Comparison of ENCODE assay signal across 22 mouse cellular contexts in the genomic region with DNA sequence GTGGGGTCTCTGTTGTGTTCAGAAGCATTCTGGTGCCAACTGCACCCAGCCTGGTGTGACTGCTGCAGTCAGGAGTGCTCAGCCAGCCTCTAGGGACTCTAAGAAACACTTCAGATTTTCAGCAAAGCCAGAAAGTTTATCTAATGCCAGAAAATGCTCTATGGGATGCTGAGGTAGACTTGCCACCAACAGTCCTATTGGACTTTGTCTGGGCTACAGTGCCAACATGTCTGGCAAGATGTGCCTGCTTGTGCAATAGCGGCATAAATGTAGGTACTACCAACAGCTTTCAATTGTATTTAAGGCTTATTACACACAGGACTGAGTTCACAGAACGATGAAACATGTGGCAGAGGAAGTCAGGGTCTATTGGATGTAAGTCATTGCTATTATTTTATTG. TPM values are rescaled to one million over a fixed set of nuclear protein-coding genes. Genes with fewer than 3 reads are reported as not detected.
DNase-seq lines count a peak whose midpoint lies in the region; ATAC-seq and TF ChIP-seq lines count a peak whose summit lies in the region.
"Had no signal": no experiment of that assay in that cellular context is flagged by ENCODE, and none has a peak within 500 bp of the region (broad histone marks: within the 10 kb centered on the region; RNA-seq: fewer than 3 reads in every experiment).

No protein-coding gene starts in this region.

- TF ChIP-seq POLR2A in liver, adult 2 months (IDR thresholded peaks at IDR 0.05; ENCODE audit: extremely low read depth, insufficient read depth, low read length) = no peak

- DNase-seq in liver, adult 2 months (ENCODE audit: extremely low read depth, low read depth, low spot score) = peak; percentile 66
- DNase-seq in liver = no peak
- DNase-seq in midbrain, embryonic 11.5 days (ENCODE audit: low spot score, missing footprints) = peak; percentile 61
- DNase-seq: adrenal gland, adult 2 months; adrenal gland, adult 8-10 months; adrenal gland, postnatal 10 days; adrenal gland, postnatal 14 days; adrenal gland, postnatal 25 days; adrenal gland, postnatal 36 days; B cell, adult 2 months; cerebellum, adult 11 months; cerebellum, adult 11-12 months; cerebellum, adult 18-20 months had no signal

- H3K4me1 ChIP-seq in liver, adult 2 months (ENCODE audit: control insufficient read depth, insufficient read depth, low read length) = no peaks in the 10 kb centered on the region
- no peaks in the 10 kb centered on the region for H3K4me1 ChIP-seq in midbrain, embryonic 11.5 days (ENCODE audit: control insufficient read depth, insufficient read depth, low read length)
- H3K4me1 ChIP-seq in midbrain, embryonic 16.5 days (ENCODE audit: control insufficient read depth, insufficient read depth, low read length) = no peaks in the 10 kb centered on the region

- no peaks in the 10 kb centered on the region for H3K36me3 ChIP-seq in liver, adult 2 months (ENCODE audit: control insufficient read depth, insufficient read depth, low read length)
- H3K36me3 ChIP-seq in midbrain, embryonic 11.5 days (ENCODE audit: control insufficient read depth, insufficient read depth, low read length) = no peaks in the 10 kb centered on the region
- H3K36me3 ChIP-seq in midbrain, embryonic 16.5 days (ENCODE audit: control insufficient read depth, insufficient read depth, low read length) = no peaks in the 10 kb centered on the region
- H3K36me3 ChIP-seq: G1E had no signal

- WGBS in liver, adult 2 months = 50% methylated on average over 2 of the region's 2 CpGs
- 72% methylated on average over 2 of the region's 2 CpGs for WGBS in midbrain, embryonic 11.5 days
- 73% methylated on average over 2 of the region's 2 CpGs for WGBS in midbrain, embryonic 16.5 days

- TF ChIP-seq CTCF in liver, adult 2 months (IDR thresholded peaks at IDR 0.05; ENCODE audit: low read depth, low read length) = no peak

- H3K79me2 ChIP-seq in liver, adult 2 months (ENCODE audit: control insufficient read depth, insufficient read depth, low read length) = no peaks in the 10 kb centered on the region

- H3K4me2 ChIP-seq in midbrain, embryonic 11.5 days = no peak overlapping the region
- H3K4me2 ChIP-seq in midbrain, embryonic 16.5 days (ENCODE audit: low read length) = no peak overlapping the region

- no peaks in the 10 kb centered on the region for H3K27me3 ChIP-seq in liver, adult 2 months (ENCODE audit: control insufficient read depth, insufficient read depth, low read length)
- no peaks in the 10 kb centered on the region for H3K27me3 ChIP-seq in midbrain, embryonic 11.5 days (ENCODE audit: control insufficient read depth, insufficient read depth, low read length)
- H3K27me3 ChIP-seq in midbrain, embryonic 16.5 days (ENCODE audit: control insufficient read depth, insufficient read depth, low read depth, low read length) = no peaks in the 10 kb centered on the region
- H3K27me3 ChIP-seq: Patski had no signal

- no peak for ATAC-seq in midbrain, embryonic 11.5 days (ENCODE audit: low FRiP score)
- no peak for ATAC-seq in midbrain, embryonic 16.5 days
- ATAC-seq: activated CD4-positive, CD25-positive, alpha-beta regulatory T cell, adult 4 months; CD4-positive, CD25-positive, alpha-beta regulatory T cell, adult 4 months; Patski had no signal

- no peak overlapping the region for H3K27ac ChIP-seq in liver, adult 2 months (replicated peaks; ENCODE audit: insufficient read depth, low read depth, low read length)
- no peak overlapping the region for H3K27ac ChIP-seq in midbrain, embryonic 11.5 days (ENCODE audit: low read depth, low read length)
- H3K27ac ChIP-seq in midbrain, embryonic 16.5 days (ENCODE audit: low read length) = no peak overlapping the region

- H3K9me3 ChIP-seq in midbrain, embryonic 11.5 days (ENCODE audit: control insufficient read depth, low read length) = peaks cover 5% of the 10 kb centered on the region; the same call in 1 of the 2 replicates
- peaks cover 4% of the 10 kb centered on the region; the same call in 1 of the 2 replicates for H3K9me3 ChIP-seq in midbrain, embryonic 16.5 days (replicated peaks; ENCODE audit: control insufficient read depth, low read length, poor library complexity, severe bottlenecking)
- H3K9me3 ChIP-seq: G1E had no signal

- no peak overlapping the region for H3K4me3 ChIP-seq in liver, adult 2 months (ENCODE audit: insufficient read depth, low read depth, low read length)
- H3K4me3 ChIP-seq in midbrain, embryonic 11.5 days (ENCODE audit: low read depth, low read length) = no peak overlapping the region
- H3K4me3 ChIP-seq in midbrain, embryonic 16.5 days (ENCODE audit: low read depth, low read length) = no peak overlapping the region

- H3K9ac ChIP-seq in liver, adult 2 months (ENCODE audit: low read depth, low read length) = no peak overlapping the region
- no peak overlapping the region for H3K9ac ChIP-seq in midbrain, embryonic 11.5 days (ENCODE audit: low read length)
- H3K9ac ChIP-seq in midbrain, embryonic 16.5 days (ENCODE audit: low read depth, low read length) = no peak overlapping the region

RNA-seq across cellular contexts. Expression of a gene that starts 57.7 kb away (rescaled TPM):
- not detected in 2 replicates for total RNA-seq in liver, adult 2 months (2014; rRNA removed)
- not detected in 2 replicates for polyA plus RNA-seq in liver, adult 2 months (2012; rRNA removed)
- not detected in 2 replicates for polyA plus RNA-seq in midbrain, embryonic 11.5 days (2014; fragmentation: Nextera tagmentation; extraction: Ambion mirVana)
- polyA plus RNA-seq in midbrain, embryonic 16.5 days (2015; fragmentation: Nextera tagmentation; extraction: Ambion mirVana) = not detected in 2 replicates
- total RNA-seq: adrenal gland, adult 2 months; adrenal gland, postnatal 10 days; adrenal gland, postnatal 14 days; adrenal gland, postnatal 4 days; CH12.LX; MEL had no signal
- polyA plus RNA-seq: activated CD4-positive, CD25-positive, alpha-beta regulatory T cell, adult 4 months; C2C12; CD4-positive, CD25-positive, alpha-beta regulatory T cell, adult 4 months; G1E had no signal
